Mouse (Mus musculus) hindbrain, postnatal 0 days (tissue): ENCODE data around the gene Clec10a. TPM values are rescaled to one million over a fixed set of nuclear protein-coding genes. Genes with fewer than 3 reads are reported as not detected.
A peak's percentile ranks its signal among the peaks of the same experiment; 100 is the strongest.
"Not testable (repeated sequence)": the region's sequence is repeated elsewhere in the genome, so short reads cannot be mapped to it uniquely, and the experiment has no call there.

Experiments used
- ATAC-seq: fragments of 200-750 bp; cut with Nextera tagmentation; 2 replicates; pipeline ENCODE4 v1.8.0; 2017; ENCODE audit warnings: mild to moderate bottlenecking, moderate TSS enrichment, moderate library complexity
- DNase-seq: peaks from one replicate; pipeline ENCODE4 v3.0.0-alpha.2; 2015; ENCODE audit warnings: low spot score
- H3K27ac ChIP-seq: fragments of 300-500 bp; sonication (generic); 2 replicates; pipeline ENCODE4 v1.5.1; 2014; ENCODE audit warnings: mild to moderate bottlenecking
- H3K27me3 ChIP-seq: fragments of 300-500 bp; sonication (generic); 2 replicates; pipeline ENCODE4 v1.6.1; 2014; ENCODE audit warnings: low read length, mixed read lengths; ENCODE audit not compliant: insufficient read depth
- H3K36me3 ChIP-seq: fragments of 300-500 bp; sonication (generic); 2 replicates; pipeline ENCODE4 v1.6.1; 2014; ENCODE audit warnings: low read length, mixed read lengths; ENCODE audit not compliant: insufficient read depth
- H3K4me1 ChIP-seq: fragments of 300-500 bp; sonication (generic); 2 replicates; pipeline ENCODE4 v1.6.1; 2014; ENCODE audit warnings: antibody characterized with exemption, low read length, mixed read lengths; ENCODE audit not compliant: insufficient read depth
- H3K4me2 ChIP-seq: fragments of 300-500 bp; sonication (generic); 2 replicates; pipeline ENCODE4 v1.6.1; 2014; ENCODE audit warnings: low read depth, mild to moderate bottlenecking, low read length, moderate library complexity, mixed read lengths
- H3K4me3 ChIP-seq: fragments of 300-500 bp; sonication (generic); 2 replicates; pipeline ENCODE4 v1.5.1; 2014; ENCODE audit warnings: low read length
- H3K9ac ChIP-seq: fragments of 300-500 bp; sonication (generic); replicated peaks from 2 replicates; pipeline ENCODE4 v1.6.1; 2014; ENCODE audit warnings: mild to moderate bottlenecking, low read length, moderate library complexity, mixed read lengths
- H3K9me3 ChIP-seq: fragments of 300-500 bp; sonication (generic); 2 replicates; pipeline ENCODE4 v1.6.1; 2016; ENCODE audit warnings: low read length, mixed read lengths
- CTCF ChIP-seq: IDR thresholded peaks from 2 replicates; pipeline ENCODE4 v1.5.1; 2016; ENCODE audit warnings: antibody characterized with exemption, control low read depth, low read depth
- WGBS: fragments of 180-500 bp; shearing (Covaris S2); extraction: QIAGEN DNeasy Blood & Tissue Kit; methylation state at CpG from one replicate; pipeline ENCODE4 v1.1.7; 2014; 5-methylcytosine and 5-hydroxymethylcytosine counted together
- polyA plus RNA-seq: library from polyadenylated mRNA; unstranded; fragments of >200 nt; fragmentation: Nextera tagmentation; extraction: Ambion mirVana; gene quantifications from 2 replicates; pipeline ENCODE4 v1.2.1, GENCODE M21; 2015
- total RNA-seq: library from RNA; depleted of rRNA; stranded (reverse); fragments of >200 nt; gene quantifications from 2 replicates; pipeline ENCODE4 v1.2.3, GENCODE M21; 2014; rRNA removed

Gene Clec10a
- total RNA-seq (1.7 TPM in 1 of 2 replicates, not detected in the other), polyA plus RNA-seq (1.3 and 1.6 TPM in 2 replicates)

DNA sequence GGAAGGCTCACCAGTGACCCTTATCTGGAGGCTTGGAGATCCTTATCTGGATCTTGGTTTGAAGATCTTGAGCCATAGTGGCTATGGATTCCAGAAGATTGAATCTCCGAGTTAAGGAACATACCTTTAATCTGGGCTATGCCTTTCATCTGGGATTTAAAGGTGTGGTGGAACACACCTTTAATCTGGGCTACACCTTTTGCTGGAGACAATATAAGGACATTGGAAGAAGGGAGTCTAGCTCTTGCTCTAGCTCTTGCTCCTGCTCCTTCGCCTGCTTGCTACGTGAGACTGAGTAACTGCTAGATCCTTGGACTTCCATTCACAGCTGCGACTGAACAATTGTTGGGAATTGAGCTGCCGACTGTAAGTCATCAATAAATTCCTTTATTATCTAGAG, at the start of gene Clec10a:
Clec10a (plus strand) TSS at position 301 of the 400 bp plus-strand sequence.
- not testable (repeated sequence) for ATAC-seq, H3K4me2 ChIP-seq, H3K36me3 ChIP-seq, H3K4me3 ChIP-seq, H3K27ac ChIP-seq, DNase-seq, H3K9ac ChIP-seq, H3K4me1 ChIP-seq, H3K27me3 ChIP-seq, H3K9me3 ChIP-seq
- WGBS: no CpG with 5 or more reads among the region's 5 CpGs

DNA sequence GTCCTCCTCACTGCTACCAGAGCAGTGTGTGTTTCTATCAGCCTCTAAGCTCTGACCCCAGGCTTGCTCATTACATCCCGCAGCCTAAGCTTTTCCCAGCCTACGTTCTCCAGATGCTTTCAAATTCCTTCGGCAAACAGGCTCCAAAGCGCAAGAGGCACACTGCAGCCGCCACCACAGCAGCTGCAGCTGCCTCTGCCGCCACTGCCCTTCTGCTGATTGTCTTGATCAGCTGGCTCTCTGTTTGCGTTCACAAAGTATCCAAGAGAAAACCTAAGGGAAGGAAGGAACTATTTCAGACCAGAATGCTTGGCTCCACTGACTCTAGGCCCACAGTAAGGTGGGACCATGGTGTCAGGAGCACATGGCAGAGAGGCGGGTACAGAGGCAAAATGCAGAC, 48.9 kb upstream of the Clec10a start:
- H3K27ac ChIP-seq: no peak overlapping the region
- 76% methylated on average over 8 of the region's 8 CpGs for WGBS
- ATAC-seq (no peak), DNase-seq (no peak)
- H3K4me3 ChIP-seq: no peak overlapping the region
- H3K36me3 ChIP-seq: no peaks in the 10 kb centered on the region
- no peaks in the 10 kb centered on the region for H3K4me1 ChIP-seq
- no peak overlapping the region for H3K4me2 ChIP-seq
- H3K9ac ChIP-seq: no peak overlapping the region
- no peak for TF ChIP-seq CTCF
- H3K9me3 ChIP-seq: no peaks in the 10 kb centered on the region
- no peaks in the 10 kb centered on the region for H3K27me3 ChIP-seq

DNA sequence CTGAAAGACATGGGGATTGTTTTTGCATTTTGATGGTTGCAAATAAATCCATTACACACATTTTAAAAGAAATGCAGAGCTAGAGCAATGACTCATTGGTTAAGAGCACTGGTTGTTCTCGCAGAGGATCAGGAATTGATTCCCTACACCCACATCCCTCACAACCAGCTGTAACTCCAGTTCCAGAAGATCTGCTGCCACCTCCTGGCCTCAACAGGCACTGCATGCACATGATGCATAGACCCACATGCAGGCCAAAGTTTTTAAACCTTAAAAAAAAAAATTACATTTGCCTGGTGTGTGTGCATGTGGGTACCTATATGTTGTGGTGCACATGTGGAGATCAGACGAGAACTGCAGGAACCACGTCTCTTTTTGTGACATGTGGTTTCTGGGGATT, 45.9 kb upstream of the Clec10a start:
- Histone ChIP-seq H3K9me3 (no peaks in the 10 kb centered on the region), H3K27me3 (no peaks in the 10 kb centered on the region), H3K4me1 (no peaks in the 10 kb centered on the region), H3K36me3 (no peaks in the 10 kb centered on the region), H3K4me3 (no peak overlapping the region), H3K27ac (no peak overlapping the region), H3K9ac (no peak overlapping the region), H3K4me2 (no peak overlapping the region)
- TF ChIP-seq CTCF: peak; percentile 68
- DNase-seq (peak; percentile 22), ATAC-seq (no peak)
- WGBS: 77% methylated on average over 3 of the region's 3 CpGs

DNA sequence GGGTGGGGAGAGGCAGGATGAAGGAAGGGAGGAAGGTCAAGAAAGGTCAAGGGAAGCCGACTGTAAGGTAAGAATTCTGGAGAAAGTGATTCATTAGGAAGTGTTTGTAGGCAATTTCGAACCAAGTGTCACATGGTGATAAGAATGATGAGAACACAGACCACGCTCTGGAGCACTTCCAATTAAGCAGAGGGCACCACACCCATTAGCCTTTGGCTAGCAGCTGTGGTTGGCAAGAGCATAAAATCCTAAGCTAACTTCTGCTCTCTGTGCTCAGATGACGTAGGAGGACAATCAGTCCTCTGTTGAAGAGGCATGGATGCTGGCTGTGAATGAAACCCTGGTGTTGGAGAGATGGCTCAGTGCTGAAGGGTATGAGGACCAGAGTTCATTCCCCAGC, 41.4 kb upstream of the Clec10a start:
- H3K9me3 ChIP-seq: no peaks in the 10 kb centered on the region
- DNase-seq: no peak
- no peak overlapping the region for H3K4me2 ChIP-seq
- no peak overlapping the region for H3K9ac ChIP-seq
- H3K27ac ChIP-seq: no peak overlapping the region
- H3K4me3 ChIP-seq: no peak overlapping the region
- no peaks in the 10 kb centered on the region for H3K36me3 ChIP-seq
- no peaks in the 10 kb centered on the region for H3K27me3 ChIP-seq
- no peak for ATAC-seq
- H3K4me1 ChIP-seq: no peaks in the 10 kb centered on the region
- 69% methylated on average over 4 of the region's 4 CpGs for WGBS
- TF ChIP-seq CTCF: no peak

DNA sequence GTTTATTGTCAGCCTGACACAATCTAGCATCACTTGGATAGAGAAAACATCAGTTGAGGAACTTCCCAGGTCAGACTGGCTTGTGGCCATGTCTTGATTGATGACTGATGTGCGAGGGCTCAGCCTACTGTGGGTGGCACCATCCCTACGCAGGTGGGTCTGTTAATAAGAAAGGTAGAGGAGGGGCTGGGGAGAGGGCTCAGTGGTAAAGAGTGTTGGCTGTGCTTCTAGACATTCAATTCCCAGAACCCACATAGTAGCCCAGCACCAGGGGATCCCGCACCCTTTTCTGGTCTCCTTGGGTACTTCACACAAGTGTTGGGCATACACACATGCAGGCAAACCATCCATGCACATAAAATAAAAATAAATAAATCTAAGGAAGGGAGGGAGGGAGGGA, 40.1 kb upstream of the Clec10a start:
- 91% methylated on average over 3 of the region's 3 CpGs for WGBS
- Histone ChIP-seq H3K4me1 (no peaks in the 10 kb centered on the region), H3K4me2 (no peak overlapping the region), H3K4me3 (no peak overlapping the region), H3K9me3 (no peaks in the 10 kb centered on the region), H3K36me3 (no peaks in the 10 kb centered on the region), H3K9ac (no peak overlapping the region), H3K27ac (no peak overlapping the region), H3K27me3 (no peaks in the 10 kb centered on the region)
- ATAC-seq (no peak), DNase-seq (no peak)
- TF ChIP-seq CTCF: no peak

DNA sequence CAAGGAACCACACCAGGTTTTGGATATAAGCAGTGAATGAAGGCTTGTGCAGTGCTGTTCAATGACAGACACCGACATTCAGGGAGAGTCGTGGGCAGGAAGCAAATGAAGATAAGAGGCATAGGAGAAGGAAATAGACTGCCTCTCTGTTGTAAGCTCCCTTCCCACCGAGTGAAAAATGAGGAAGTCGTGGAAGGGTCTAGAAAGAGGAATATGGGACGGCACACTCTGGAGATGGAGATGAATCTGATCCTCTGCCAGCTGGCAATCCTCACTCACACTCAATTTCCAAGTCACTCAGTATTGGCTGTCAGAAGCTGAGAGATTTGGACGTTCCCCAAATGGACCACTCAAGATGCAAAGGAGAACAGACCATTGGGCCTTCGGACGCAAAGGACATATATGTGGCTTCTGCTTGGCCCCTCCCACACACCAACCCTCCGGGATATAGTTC, 26.0 kb upstream of the Clec10a start, which contains the start of gene Mgl2:
Mgl2 (plus strand) TSS at position 404 of the 454 bp plus-strand sequence.
- Histone ChIP-seq H3K27me3 (no peaks in the 10 kb centered on the region), H3K27ac (no peak within 1 kb of the TSS), H3K36me3 (no peaks in the 10 kb centered on the region), H3K9ac (no peak within 1 kb of the TSS), H3K4me2 (no peak within 1 kb of the TSS), H3K4me1 (no peaks in the 10 kb centered on the region), H3K4me3 (no peak within 1 kb of the TSS), H3K9me3 (no peaks in the 10 kb centered on the region)
- ATAC-seq (no peak), DNase-seq (no peak)
- 67% methylated on average over 9 of the region's 9 CpGs for WGBS
- no peak for TF ChIP-seq CTCF

DNA sequence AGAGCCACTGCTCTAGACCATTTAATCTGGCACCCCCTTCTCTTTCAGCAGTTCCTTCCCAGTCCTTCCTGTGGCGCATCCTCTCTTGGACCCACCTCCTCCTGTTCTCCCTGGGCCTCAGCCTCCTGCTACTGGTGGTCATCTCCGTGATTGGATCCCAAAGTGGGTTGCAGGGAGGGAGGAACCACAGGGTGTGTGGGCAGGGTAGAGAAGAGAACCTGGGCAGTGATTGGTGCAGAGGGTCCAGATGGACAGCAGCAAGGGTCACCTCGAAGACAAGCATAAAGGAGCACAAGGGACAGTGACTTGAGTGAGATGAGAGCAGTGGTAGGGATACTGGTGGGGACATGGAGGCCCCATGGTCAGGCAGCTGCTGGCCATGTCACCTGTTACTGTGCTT, 21.0 kb upstream of the Clec10a start:
- H3K4me3 ChIP-seq, H3K4me1 ChIP-seq, H3K4me2 ChIP-seq, H3K9me3 ChIP-seq, DNase-seq, ATAC-seq, H3K36me3 ChIP-seq, H3K27me3 ChIP-seq, H3K9ac ChIP-seq, H3K27ac ChIP-seq: not testable (repeated sequence)
- WGBS: 77% methylated on average over 3 of the region's 3 CpGs

DNA sequence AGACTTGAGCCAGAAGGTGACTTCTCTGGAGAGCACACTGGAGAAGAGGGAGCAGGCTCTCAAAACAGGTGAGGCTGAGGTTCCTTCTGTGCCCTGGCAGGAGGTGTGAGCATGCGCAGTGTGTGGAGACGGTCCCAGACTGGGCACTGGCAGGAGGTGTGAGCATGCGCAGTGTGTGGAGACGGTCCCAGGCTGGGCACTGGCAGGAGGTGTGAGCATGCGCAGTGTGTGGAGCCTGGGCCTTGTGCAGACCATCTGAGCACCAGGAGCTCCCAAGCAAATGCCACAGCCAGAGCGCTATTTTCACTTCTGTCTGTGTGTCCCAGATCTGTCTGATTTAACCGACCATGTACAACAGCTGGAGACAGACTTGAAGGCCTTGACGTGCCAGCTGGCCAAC, 20.1 kb upstream of the Clec10a start:
- H3K4me2 ChIP-seq, H3K9ac ChIP-seq, H3K4me1 ChIP-seq, H3K9me3 ChIP-seq, ATAC-seq, H3K36me3 ChIP-seq, H3K27me3 ChIP-seq, DNase-seq, H3K4me3 ChIP-seq, H3K27ac ChIP-seq: not testable (repeated sequence)
- 89% methylated on average over 8 of the region's 8 CpGs for WGBS
